Mouse (Mus musculus) liver, embryonic 14.5 days (tissue): ENCODE results near the gene Wfdc13.

Source experiments
- CTCF ChIP-seq: IDR thresholded peaks from 2 replicates; pipeline ENCODE4 v1.5.1; 2016; ENCODE audit warnings: antibody characterized with exemption, low read depth, control low read depth
- EP300 ChIP-seq: IDR thresholded peaks from 2 replicates; pipeline ENCODE4 v1.6.1; 2016; ENCODE audit warnings: antibody characterized with exemption, low read depth

- no peak for TF ChIP-seq EP300
- peak; percentile 44 for TF ChIP-seq CTCF
Observed at GRCm38 (mm10) chr2:164635266-164635665, 49.6 kb upstream of the Wfdc13 start.
